Mouse (Mus musculus): ENCODE results near the gene Foxp1. TPM values are rescaled to one million over a fixed set of nuclear protein-coding genes. Genes with fewer than 3 reads are reported as not detected.

Foxp1 gene
- 112 and 157 TPM in 2 replicates for total RNA-seq (2014; rRNA removed)
- 137 and 167 TPM in 2 replicates for polyA plus RNA-seq (2015; fragmentation: Nextera tagmentation; extraction: Ambion mirVana)

DNA sequence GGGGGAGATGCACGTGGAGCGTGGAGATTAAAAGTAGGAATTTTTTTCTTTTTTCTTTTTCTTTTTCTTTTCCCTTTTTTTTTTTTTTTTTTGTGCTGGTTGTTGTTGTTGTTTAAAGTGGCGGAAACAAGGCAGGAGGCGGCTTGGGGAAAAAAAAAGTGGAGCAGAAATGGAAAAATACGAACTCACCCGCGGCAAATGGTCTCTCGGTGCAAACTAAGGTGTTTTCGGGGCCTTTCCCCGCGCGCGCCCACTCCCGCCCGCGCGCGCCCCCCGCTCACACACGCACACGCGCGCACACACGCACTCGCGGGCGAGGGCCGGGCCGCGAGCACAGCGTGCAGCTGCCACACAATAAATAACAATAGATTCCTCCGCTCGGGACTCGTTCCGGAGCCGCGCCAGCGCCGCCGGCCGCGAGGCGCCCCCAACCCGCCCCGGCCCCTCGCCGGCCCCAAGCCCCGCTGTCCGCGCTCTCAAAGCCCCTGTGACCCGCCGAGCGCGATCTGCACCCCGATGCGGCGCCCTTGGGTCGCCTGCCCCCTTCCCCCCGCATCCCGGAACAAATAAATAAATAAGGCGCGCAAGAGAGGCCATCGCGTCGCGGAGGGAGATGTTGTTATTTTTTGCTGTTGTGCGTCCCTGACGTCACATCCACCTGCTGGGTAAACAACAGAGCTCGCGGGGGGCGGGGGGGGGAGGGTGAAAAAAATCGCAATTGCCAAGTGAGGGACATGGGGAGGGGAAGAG is at the start of gene Foxp1:
Foxp1 (minus strand) TSS at position 363 of the 750 bp plus-strand sequence.
- WGBS = 2% methylated on average over 71 of the region's 72 CpGs
- peak within 1 kb of the TSS; percentile 98 for H3K4me2 ChIP-seq (ENCODE audit: low read depth)

DNA sequence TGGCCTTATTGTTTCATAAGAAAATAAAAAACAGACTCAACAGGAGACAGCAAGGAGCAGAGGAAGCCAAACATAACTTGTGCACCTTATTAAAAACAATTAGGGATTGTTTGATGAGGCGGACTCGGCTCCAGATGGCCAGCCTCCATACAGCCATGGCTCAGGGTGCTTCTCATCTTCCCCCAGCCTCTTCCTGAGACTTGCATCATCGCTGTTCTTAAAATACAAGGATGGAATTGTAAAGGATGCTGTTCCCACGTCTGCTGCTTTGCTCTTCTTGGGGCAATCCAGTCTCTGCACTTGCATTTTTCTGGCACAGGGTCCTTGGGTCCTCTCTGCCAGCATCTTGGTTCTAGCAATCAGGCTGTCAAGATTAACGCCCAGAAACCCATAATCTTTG is 49.5 kb upstream of the Foxp1 start:
- H3K36me3 ChIP-seq (ENCODE audit: insufficient read depth) = no peaks in the 10 kb centered on the region
- H3K9ac ChIP-seq = no peak overlapping the region
- H3K4me3 ChIP-seq (ENCODE audit: low read depth, low read length) = no peak overlapping the region
- no peak for ATAC-seq
- TF ChIP-seq CTCF (IDR thresholded peaks at IDR 0.05; ENCODE audit: low read depth) = no peak
- H3K27me3 ChIP-seq (ENCODE audit: insufficient read depth, low read length) = no peaks in the 10 kb centered on the region
- WGBS = 64% methylated on average over 5 of the region's 5 CpGs
- no peaks in the 10 kb centered on the region for H3K4me1 ChIP-seq (ENCODE audit: insufficient read depth)
- DNase-seq = no peak
- no peak overlapping the region for H3K27ac ChIP-seq (ENCODE audit: low read depth, low read length)
- H3K9me3 ChIP-seq (ENCODE audit: low read length) = no peaks in the 10 kb centered on the region
- no peak overlapping the region for H3K4me2 ChIP-seq (ENCODE audit: low read depth)

More for the DNA sequence above, at the start of gene Foxp1:
- TF ChIP-seq CTCF (IDR thresholded peaks at IDR 0.05; ENCODE audit: low read depth) = no peak
- H3K27me3 ChIP-seq (ENCODE audit: insufficient read depth, low read length) = no peaks in the 10 kb centered on the region
- peak; percentile 49 for ATAC-seq
- H3K9ac ChIP-seq = peak within 1 kb of the TSS; percentile 96
- no peaks in the 10 kb centered on the region for H3K9me3 ChIP-seq (ENCODE audit: low read length)
- peak within 1 kb of the TSS; percentile 98 for H3K27ac ChIP-seq (ENCODE audit: low read depth, low read length)
- H3K36me3 ChIP-seq (ENCODE audit: insufficient read depth) = no peaks in the 10 kb centered on the region
- DNase-seq = peak; percentile 88
- no peaks in the 10 kb centered on the region for H3K4me1 ChIP-seq (ENCODE audit: insufficient read depth)
- H3K4me3 ChIP-seq (ENCODE audit: low read depth, low read length) = peak within 1 kb of the TSS; percentile 73

DNA sequence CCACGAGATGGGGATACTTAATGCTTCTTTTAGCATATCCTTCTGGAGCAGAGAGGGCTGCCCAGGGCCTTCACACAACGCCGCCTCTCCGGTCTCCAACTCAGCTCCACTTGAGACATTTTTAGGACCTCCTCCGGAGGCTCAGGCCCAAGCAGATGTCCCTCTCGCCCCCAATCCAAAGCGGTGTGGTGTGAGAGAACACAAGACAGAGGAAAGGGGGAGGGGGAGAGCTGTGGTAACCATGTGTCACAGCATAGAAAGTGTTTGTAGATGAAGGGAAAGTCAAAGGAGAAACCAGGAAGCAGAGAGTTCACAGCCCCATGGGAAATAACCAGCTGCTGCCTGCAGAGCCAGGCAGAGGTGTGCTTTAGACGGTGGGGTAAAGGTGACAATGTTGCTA is 44.4 kb upstream of the Foxp1 start:
- TF ChIP-seq CTCF (IDR thresholded peaks at IDR 0.05; ENCODE audit: low read depth) = no peak
- no peaks in the 10 kb centered on the region for H3K4me1 ChIP-seq (ENCODE audit: insufficient read depth)
- 78% methylated on average over 8 of the region's 8 CpGs for WGBS
- no peaks in the 10 kb centered on the region for H3K9me3 ChIP-seq (ENCODE audit: low read length)
- ATAC-seq (no peak), DNase-seq (no peak)
- no peak overlapping the region for H3K27ac ChIP-seq (ENCODE audit: low read depth, low read length)
- H3K4me2 ChIP-seq (ENCODE audit: low read depth) = no peak overlapping the region
- H3K36me3 ChIP-seq (ENCODE audit: insufficient read depth) = no peaks in the 10 kb centered on the region
- no peaks in the 10 kb centered on the region for H3K27me3 ChIP-seq (ENCODE audit: insufficient read depth, low read length)
- no peak overlapping the region for H3K9ac ChIP-seq
- no peak overlapping the region for H3K4me3 ChIP-seq (ENCODE audit: low read depth, low read length)

DNA sequence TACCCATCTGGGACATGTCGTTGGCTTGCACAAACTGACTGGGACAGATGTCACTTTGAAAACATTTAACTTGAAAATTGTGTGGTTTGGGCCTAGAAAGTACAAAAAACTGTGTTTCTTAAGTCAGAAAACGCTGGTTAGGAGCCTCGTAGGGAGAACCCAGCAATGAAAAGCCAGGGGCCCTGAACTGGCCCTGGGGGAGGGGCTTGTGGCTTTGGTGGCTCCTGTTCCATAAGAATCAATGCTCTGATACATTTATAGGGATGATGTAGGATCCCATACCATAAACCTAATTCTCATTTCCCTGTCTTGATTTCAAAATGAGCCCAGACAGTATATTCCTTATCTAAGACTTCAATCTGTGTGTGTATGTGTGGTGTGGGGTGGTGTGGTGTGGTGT is 42.2 kb upstream of the Foxp1 start:
- DNase-seq (no peak), ATAC-seq (no peak)
- no peaks in the 10 kb centered on the region for H3K27me3 ChIP-seq (ENCODE audit: insufficient read depth, low read length)
- 70% methylated on average over 3 of the region's 3 CpGs for WGBS
- no peak overlapping the region for H3K4me3 ChIP-seq (ENCODE audit: low read depth, low read length)
- H3K27ac ChIP-seq (ENCODE audit: low read depth, low read length) = no peak overlapping the region
- no peaks in the 10 kb centered on the region for H3K4me1 ChIP-seq (ENCODE audit: insufficient read depth)
- no peaks in the 10 kb centered on the region for H3K36me3 ChIP-seq (ENCODE audit: insufficient read depth)
- H3K4me2 ChIP-seq (ENCODE audit: low read depth) = no peak overlapping the region
- H3K9ac ChIP-seq = no peak overlapping the region
- H3K9me3 ChIP-seq (ENCODE audit: low read length) = no peaks in the 10 kb centered on the region
- no peak for TF ChIP-seq CTCF (IDR thresholded peaks at IDR 0.05; ENCODE audit: low read depth)

DNA sequence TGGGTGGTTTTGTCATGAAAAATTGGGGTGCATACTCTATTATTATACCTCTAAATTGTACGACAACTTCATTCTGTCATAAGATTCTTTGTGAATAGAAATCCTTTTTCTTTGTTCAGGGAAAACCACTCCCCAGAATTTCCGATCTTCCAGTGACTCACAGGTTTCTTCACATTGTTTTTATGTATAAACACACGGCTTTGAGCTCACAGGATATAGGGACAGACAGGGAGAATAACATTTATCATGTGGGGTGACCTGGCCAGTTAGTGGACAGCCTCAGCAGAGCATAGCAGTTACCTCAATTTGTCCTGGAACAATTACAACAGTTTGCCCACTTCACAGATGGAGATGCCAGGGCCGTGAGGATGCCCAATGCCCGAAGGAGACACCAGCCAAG is 34.4 kb upstream of the Foxp1 start:
- Histone ChIP-seq H3K4me1 (ENCODE audit: insufficient read depth) (no peaks in the 10 kb centered on the region), H3K4me2 (ENCODE audit: low read depth) (no peak overlapping the region), H3K27ac (ENCODE audit: low read depth, low read length) (no peak overlapping the region), H3K4me3 (ENCODE audit: low read depth, low read length) (no peak overlapping the region), H3K36me3 (ENCODE audit: insufficient read depth) (no peaks in the 10 kb centered on the region), H3K9ac (no peak overlapping the region), H3K9me3 (ENCODE audit: low read length) (no peaks in the 10 kb centered on the region), H3K27me3 (ENCODE audit: insufficient read depth, low read length) (no peaks in the 10 kb centered on the region)
- DNase-seq (no peak), ATAC-seq (no peak)
- 83% methylated on average over 5 of the region's 5 CpGs for WGBS
- no peak for TF ChIP-seq CTCF (IDR thresholded peaks at IDR 0.05; ENCODE audit: low read depth)

DNA sequence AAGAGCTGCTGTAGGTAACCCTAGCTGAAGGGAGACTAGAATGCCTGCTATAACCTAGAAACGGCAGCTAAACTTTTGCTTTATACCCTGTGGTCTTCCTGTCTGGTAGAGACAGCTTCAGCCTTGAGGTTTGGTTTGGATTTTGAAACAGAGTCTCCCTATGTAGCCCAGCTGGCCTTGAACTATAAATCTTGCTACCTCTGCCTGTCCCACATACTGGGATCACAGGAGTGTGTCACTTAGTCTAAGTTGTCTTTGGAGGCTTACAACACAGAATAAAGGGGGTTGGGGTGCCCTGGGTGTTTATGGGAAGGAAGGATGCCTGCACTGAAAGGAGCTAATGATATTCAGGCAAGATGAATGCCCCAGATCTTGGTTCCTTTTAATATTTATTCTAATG is 30.3 kb upstream of the Foxp1 start:
- no peak overlapping the region for H3K4me2 ChIP-seq (ENCODE audit: low read depth)
- 69% methylated on average over 1 of the region's 1 CpGs for WGBS
- H3K36me3 ChIP-seq (ENCODE audit: insufficient read depth) = no peaks in the 10 kb centered on the region
- H3K9me3 ChIP-seq (ENCODE audit: low read length) = no peaks in the 10 kb centered on the region
- no peak overlapping the region for H3K4me3 ChIP-seq (ENCODE audit: low read depth, low read length)
- no peak overlapping the region for H3K9ac ChIP-seq
- H3K4me1 ChIP-seq (ENCODE audit: insufficient read depth) = no peaks in the 10 kb centered on the region
- no peak overlapping the region for H3K27ac ChIP-seq (ENCODE audit: low read depth, low read length)
- no peaks in the 10 kb centered on the region for H3K27me3 ChIP-seq (ENCODE audit: insufficient read depth, low read length)
- no peak for TF ChIP-seq CTCF (IDR thresholded peaks at IDR 0.05; ENCODE audit: low read depth)
- no peak for DNase-seq
- no peak for ATAC-seq

DNA sequence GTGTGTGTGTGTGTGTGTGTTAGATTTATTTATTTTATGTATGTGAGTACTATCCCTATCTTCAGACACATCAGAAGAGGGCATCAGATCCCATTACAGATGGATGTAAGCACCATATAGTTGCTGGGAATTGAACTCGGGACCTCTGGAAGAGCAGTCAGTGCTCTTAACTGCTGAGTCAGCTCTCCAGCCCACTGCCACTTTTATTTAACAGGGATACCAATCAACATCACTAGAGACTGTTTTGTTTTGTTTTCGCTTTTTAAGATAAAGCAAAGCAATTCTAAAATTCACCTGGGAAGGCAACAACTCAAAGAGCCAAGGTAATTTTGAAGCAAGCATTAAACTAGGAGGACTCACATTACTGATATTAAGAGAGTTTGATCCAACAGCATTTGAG is 23.9 kb upstream of the Foxp1 start:
- Histone ChIP-seq H3K27me3 (ENCODE audit: insufficient read depth, low read length) (no peaks in the 10 kb centered on the region), H3K36me3 (ENCODE audit: insufficient read depth) (no peaks in the 10 kb centered on the region), H3K4me2 (ENCODE audit: low read depth) (no peak overlapping the region), H3K9ac (no peak overlapping the region), H3K9me3 (ENCODE audit: low read length) (no peaks in the 10 kb centered on the region), H3K4me1 (ENCODE audit: insufficient read depth) (no peaks in the 10 kb centered on the region), H3K27ac (ENCODE audit: low read depth, low read length) (no peak overlapping the region), H3K4me3 (ENCODE audit: low read depth, low read length) (no peak overlapping the region)
- DNase-seq = no peak
- TF ChIP-seq CTCF (IDR thresholded peaks at IDR 0.05; ENCODE audit: low read depth) = no peak
- no peak for ATAC-seq
- 95% methylated on average over 2 of the region's 2 CpGs for WGBS
